Mouse (Mus musculus): ENCODE measurements around the gene Klf13. TPM values are rescaled to one million over a fixed set of nuclear protein-coding genes. Genes with fewer than 3 reads are reported as not detected.

The Klf13 gene
- polyA plus RNA-seq, 1 experiment from 2014 or later: 26.9 TPM

DNA sequence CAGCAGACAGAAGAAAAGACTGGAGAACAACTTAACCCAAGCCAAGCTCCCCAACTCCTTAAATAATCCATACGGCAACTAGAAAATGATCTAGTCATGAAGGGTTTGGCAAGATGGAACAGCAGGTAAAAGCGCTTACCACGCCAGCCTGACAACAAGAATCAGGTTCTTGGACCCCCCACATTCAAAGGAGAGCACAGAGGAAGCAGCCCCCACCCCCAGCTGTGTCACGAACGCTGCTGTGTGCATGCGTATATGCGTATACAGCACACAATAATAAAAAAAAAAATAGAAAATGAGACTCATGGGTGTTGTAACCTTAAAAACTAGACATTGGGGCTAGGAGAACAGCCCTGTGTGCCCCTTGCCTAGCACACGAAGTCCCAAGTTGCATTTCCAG, 38.8 kb downstream of the Klf13 start:
- no peaks in the 10 kb centered on the region for H3K9me3 ChIP-seq (ENCODE audit: control insufficient read depth, low read length)
- no peaks in the 10 kb centered on the region for H3K36me3 ChIP-seq (ENCODE audit: control insufficient read depth, insufficient read depth, low read length)
- no peak overlapping the region for H3K27ac ChIP-seq (replicated peaks)
- H3K27me3 ChIP-seq (ENCODE audit: control insufficient read depth, insufficient read depth, low read length): no peaks in the 10 kb centered on the region
- no peak for ATAC-seq (ENCODE audit: low FRiP score, low TSS enrichment)
- H3K9ac ChIP-seq (ENCODE audit: low read length): no peak overlapping the region
- H3K4me2 ChIP-seq (replicated peaks; ENCODE audit: low read depth): no peak overlapping the region
- DNase-seq (ENCODE audit: low spot score): no peak
- peaks cover 19% of the 10 kb centered on the region for H3K4me1 ChIP-seq (replicated peaks; ENCODE audit: control insufficient read depth, insufficient read depth)
- H3K4me3 ChIP-seq (ENCODE audit: low read depth, low read length): no peak overlapping the region
- WGBS: 89% methylated on average over 8 of the region's 8 CpGs
- no peak for TF ChIP-seq CTCF (IDR thresholded peaks at IDR 0.05; ENCODE audit: low read depth)
- no peak for TF ChIP-seq EP300 (optimal IDR thresholded peaks at IDR 0.05)

- 89% methylated on average over 6 of the region's 6 CpGs for WGBS
- ATAC-seq (ENCODE audit: low FRiP score, low TSS enrichment) (no peak), DNase-seq (ENCODE audit: low spot score) (no peak)
- Histone ChIP-seq H3K9me3 (ENCODE audit: control insufficient read depth, low read length) (no peaks in the 10 kb centered on the region), H3K4me3 (ENCODE audit: low read depth, low read length) (no peak overlapping the region), H3K4me1 (replicated peaks; ENCODE audit: control insufficient read depth, insufficient read depth) (peaks cover 19% of the 10 kb centered on the region), H3K4me2 (replicated peaks; ENCODE audit: low read depth) (no peak overlapping the region), H3K27ac (replicated peaks) (peak overlapping the region; percentile 96), H3K27me3 (ENCODE audit: control insufficient read depth, insufficient read depth, low read length) (no peaks in the 10 kb centered on the region), H3K9ac (ENCODE audit: low read length) (no peak overlapping the region), H3K36me3 (ENCODE audit: control insufficient read depth, insufficient read depth, low read length) (no peaks in the 10 kb centered on the region)
- TF ChIP-seq EP300 (optimal IDR thresholded peaks at IDR 0.05): no peak
- TF ChIP-seq CTCF (IDR thresholded peaks at IDR 0.05; ENCODE audit: low read depth): no peak
These were observed 40.5 kb downstream of the Klf13 start for GRCm38 (mm10) chr7:63898201-63898600.

DNA sequence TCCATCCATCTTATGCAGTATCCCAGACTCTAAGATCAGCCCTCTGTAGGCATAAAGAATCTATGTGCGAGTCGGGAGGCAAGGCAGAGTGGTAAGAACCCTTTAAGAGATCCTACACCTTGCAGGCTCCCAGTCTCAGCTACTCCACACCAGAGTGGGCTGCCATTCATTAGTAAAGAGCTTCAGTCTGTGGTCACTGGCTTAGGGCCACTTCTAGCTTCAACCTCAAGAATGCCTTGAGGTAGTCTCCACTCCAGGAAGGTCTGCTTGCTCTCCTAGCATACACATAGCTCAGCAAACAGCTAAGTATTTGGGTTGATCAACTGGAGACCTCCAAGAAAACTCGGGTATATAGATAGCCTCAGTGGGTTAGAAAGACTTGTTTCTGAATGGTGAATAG, 41.1 kb downstream of the Klf13 start:
- Histone ChIP-seq H3K9ac (ENCODE audit: low read length) (peak overlapping the region; percentile 64), H3K9me3 (ENCODE audit: control insufficient read depth, low read length) (no peaks in the 10 kb centered on the region), H3K4me2 (replicated peaks; ENCODE audit: low read depth) (peak overlapping the region; percentile 64), H3K36me3 (ENCODE audit: control insufficient read depth, insufficient read depth, low read length) (no peaks in the 10 kb centered on the region), H3K4me1 (replicated peaks; ENCODE audit: control insufficient read depth, insufficient read depth) (peaks cover 17% of the 10 kb centered on the region), H3K4me3 (ENCODE audit: low read depth, low read length) (no peak overlapping the region), H3K27me3 (ENCODE audit: control insufficient read depth, insufficient read depth, low read length) (no peaks in the 10 kb centered on the region), H3K27ac (replicated peaks) (peak overlapping the region; percentile 96)
- ATAC-seq (ENCODE audit: low FRiP score, low TSS enrichment) (no peak), DNase-seq (ENCODE audit: low spot score) (no peak)
- WGBS: 41% methylated on average over 3 of the region's 3 CpGs
- TF ChIP-seq CTCF (IDR thresholded peaks at IDR 0.05; ENCODE audit: low read depth): no peak
- no peak for TF ChIP-seq EP300 (optimal IDR thresholded peaks at IDR 0.05)

DNA sequence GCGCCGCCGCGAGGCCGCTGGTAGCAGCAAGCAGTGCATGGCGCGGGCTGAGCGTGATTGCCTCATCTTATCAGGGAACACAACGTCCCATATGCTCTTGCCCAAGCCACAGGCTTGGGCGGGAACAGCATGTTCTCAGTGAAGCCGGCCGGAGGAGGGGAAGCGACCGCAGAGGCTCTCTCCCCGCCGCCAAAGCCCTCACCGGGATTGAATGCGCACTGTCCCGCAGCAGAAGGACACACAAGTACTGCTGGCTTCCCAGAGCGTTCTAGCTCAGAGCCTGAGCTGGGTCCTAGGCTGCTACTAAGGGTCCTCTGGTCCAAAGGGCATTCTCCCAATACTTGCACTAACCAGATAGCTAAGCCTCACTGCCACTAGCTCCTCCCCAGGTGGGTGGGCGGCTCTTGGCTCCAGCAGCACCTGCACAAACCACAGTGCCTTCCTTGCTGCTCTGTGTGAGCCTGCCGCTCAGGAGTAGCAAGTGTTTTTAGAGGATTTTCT, 41.7 kb downstream of the Klf13 start:
- Histone ChIP-seq H3K36me3 (ENCODE audit: control insufficient read depth, insufficient read depth, low read length) (no peaks in the 10 kb centered on the region), H3K9ac (ENCODE audit: low read length) (peak overlapping the region; percentile 64), H3K27ac (replicated peaks) (peak overlapping the region; percentile 96), H3K4me2 (replicated peaks; ENCODE audit: low read depth) (peak overlapping the region; percentile 64), H3K27me3 (ENCODE audit: control insufficient read depth, insufficient read depth, low read length) (no peaks in the 10 kb centered on the region), H3K4me1 (replicated peaks; ENCODE audit: control insufficient read depth, insufficient read depth) (peaks cover 17% of the 10 kb centered on the region), H3K9me3 (ENCODE audit: control insufficient read depth, low read length) (no peaks in the 10 kb centered on the region), H3K4me3 (ENCODE audit: low read depth, low read length) (peak overlapping the region; percentile 31)
- under 1% methylated on average over 22 of the region's 22 CpGs for WGBS
- peak; percentile 94 for DNase-seq (ENCODE audit: low spot score)
- TF ChIP-seq CTCF (IDR thresholded peaks at IDR 0.05; ENCODE audit: low read depth) (peak; percentile 79), EP300 (optimal IDR thresholded peaks at IDR 0.05) (peak; percentile 99)
- peak; percentile 97 for ATAC-seq (ENCODE audit: low FRiP score, low TSS enrichment)

DNA sequence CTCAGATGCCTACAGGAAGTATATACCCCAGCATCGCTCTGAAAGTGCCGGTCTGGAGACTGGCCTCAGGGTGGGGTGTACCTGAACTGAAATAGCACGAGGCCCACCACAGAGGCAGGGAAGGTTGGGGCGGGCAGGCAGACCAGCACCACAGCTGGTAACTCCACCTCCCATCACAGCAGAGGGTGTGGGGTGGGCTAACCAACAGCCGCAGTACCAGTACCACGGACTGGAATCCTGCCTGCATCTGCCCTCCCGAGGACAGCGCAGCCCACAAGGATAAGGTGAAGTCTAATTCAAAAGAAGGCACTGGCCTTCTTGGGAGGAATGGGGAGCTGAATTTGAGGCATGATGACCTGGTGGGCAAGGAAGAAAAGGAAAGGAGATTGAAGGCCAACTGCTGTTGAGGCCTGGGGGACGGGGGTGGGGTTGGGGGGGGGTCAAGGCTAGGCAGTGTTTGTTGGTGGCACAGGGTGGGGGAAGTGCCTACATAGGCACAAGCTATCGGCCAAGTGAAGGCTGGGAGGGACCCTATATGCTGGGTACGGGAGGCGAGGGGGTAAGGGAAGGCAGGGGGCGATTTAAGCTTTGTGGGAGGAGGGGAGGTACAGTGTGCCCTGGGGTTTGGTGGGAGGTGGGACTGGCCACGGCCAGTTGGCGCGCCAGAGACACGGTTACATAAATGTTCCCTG, 42.3 kb downstream of the Klf13 start:
- no peak for TF ChIP-seq EP300 (optimal IDR thresholded peaks at IDR 0.05)
- no peak for TF ChIP-seq CTCF (IDR thresholded peaks at IDR 0.05; ENCODE audit: low read depth)
- peak; percentile 42 for DNase-seq (ENCODE audit: low spot score)

DNA sequence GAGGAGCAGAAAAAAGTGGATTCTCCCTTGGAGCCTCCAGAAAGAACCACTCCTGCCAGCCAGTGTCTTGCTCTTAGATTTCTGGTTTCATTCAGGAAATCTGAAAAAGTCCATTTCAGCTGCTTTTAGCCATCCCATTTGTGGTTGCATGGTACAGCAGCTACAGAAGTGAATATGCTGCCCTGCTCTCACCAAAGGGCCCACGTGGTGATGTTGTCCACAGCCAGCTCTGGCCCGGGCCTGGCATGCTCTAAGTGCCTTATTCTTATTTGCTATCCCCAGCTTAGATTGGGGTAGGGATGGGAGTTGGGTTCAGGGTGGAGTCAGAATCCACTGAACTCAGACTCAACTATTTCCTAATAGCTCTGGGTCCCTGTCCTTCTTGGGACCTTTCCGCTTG, 43.5 kb downstream of the Klf13 start:
- Histone ChIP-seq H3K27ac (replicated peaks) (no peak overlapping the region; the same call in 1 of the 2 replicates), H3K27me3 (ENCODE audit: control insufficient read depth, insufficient read depth, low read length) (no peaks in the 10 kb centered on the region), H3K9ac (ENCODE audit: low read length) (no peak overlapping the region), H3K4me1 (replicated peaks; ENCODE audit: control insufficient read depth, insufficient read depth) (peaks cover 17% of the 10 kb centered on the region), H3K36me3 (ENCODE audit: control insufficient read depth, insufficient read depth, low read length) (peaks cover 8% of the 10 kb centered on the region), H3K4me3 (ENCODE audit: low read depth, low read length) (no peak overlapping the region), H3K9me3 (ENCODE audit: control insufficient read depth, low read length) (no peaks in the 10 kb centered on the region), H3K4me2 (replicated peaks; ENCODE audit: low read depth) (no peak overlapping the region)
- DNase-seq (ENCODE audit: low spot score) (no peak), ATAC-seq (ENCODE audit: low FRiP score, low TSS enrichment) (no peak)
- 88% methylated on average over 3 of the region's 3 CpGs for WGBS
- TF ChIP-seq EP300 (optimal IDR thresholded peaks at IDR 0.05) (no peak), CTCF (IDR thresholded peaks at IDR 0.05; ENCODE audit: low read depth) (no peak)

More for the DNA sequence above, 42.3 kb downstream of the Klf13 start:
- Histone ChIP-seq H3K27ac (replicated peaks) (peak overlapping the region; percentile 96), H3K4me2 (replicated peaks; ENCODE audit: low read depth) (peak overlapping the region; percentile 64), H3K27me3 (ENCODE audit: control insufficient read depth, insufficient read depth, low read length) (no peaks in the 10 kb centered on the region), H3K4me1 (replicated peaks; ENCODE audit: control insufficient read depth, insufficient read depth) (peaks cover 17% of the 10 kb centered on the region), H3K4me3 (ENCODE audit: low read depth, low read length) (peak overlapping the region; percentile 31), H3K9ac (ENCODE audit: low read length) (peak overlapping the region; percentile 59), H3K36me3 (ENCODE audit: control insufficient read depth, insufficient read depth, low read length) (no peaks in the 10 kb centered on the region; the same call in 1 of the 2 replicates), H3K9me3 (ENCODE audit: control insufficient read depth, low read length) (no peaks in the 10 kb centered on the region)
- peak; percentile 4; the same call in 1 of the 2 replicates for ATAC-seq (ENCODE audit: low FRiP score, low TSS enrichment)
- WGBS: 25% methylated on average over 17 of the region's 17 CpGs
